Mouse (Mus musculus): ENCODE data around the gene Poldip2. TPM values are rescaled to one million over a fixed set of nuclear protein-coding genes. Genes with fewer than 3 reads are reported as not detected.

Gene Poldip2
- polyA plus RNA-seq, 1 experiment from 2014 or later: 186 TPM

DNA sequence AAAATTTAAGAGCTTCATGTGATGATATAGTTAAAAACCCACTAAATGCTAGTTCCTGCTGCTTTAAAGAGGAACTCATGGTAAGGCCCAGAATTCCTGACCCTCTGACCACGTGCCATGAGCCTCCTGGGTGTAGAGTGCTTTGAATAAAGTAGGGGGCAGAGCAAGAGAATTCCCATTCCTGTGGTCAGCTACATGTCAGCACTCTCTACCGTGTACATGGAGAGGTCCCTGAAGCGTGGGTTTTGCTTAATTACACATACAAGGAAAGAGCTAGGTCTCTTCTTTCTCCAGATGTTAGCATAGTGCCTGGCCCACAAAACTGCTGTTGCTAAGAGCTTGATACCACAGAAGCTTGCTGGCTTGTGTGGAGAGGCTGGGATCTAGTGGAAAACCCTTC, 6.6 kb upstream of the Poldip2 start:
- H3K4me1 ChIP-seq: no peaks in the 10 kb centered on the region
- H3K4me3 ChIP-seq: no peak overlapping the region
- H3K9me3 ChIP-seq: no peaks in the 10 kb centered on the region
- peaks cover 31% of the 10 kb centered on the region for H3K36me3 ChIP-seq
- WGBS: 78% methylated on average over 3 of the region's 3 CpGs
- H3K9ac ChIP-seq: no peak overlapping the region
- H3K27ac ChIP-seq: no peak overlapping the region
- H3K4me2 ChIP-seq (replicated peaks): no peak overlapping the region
- ATAC-seq (ENCODE audit: low FRiP score, low read depth): no peak
- peaks cover 11% of the 10 kb centered on the region for H3K27me3 ChIP-seq (replicated peaks)

DNA sequence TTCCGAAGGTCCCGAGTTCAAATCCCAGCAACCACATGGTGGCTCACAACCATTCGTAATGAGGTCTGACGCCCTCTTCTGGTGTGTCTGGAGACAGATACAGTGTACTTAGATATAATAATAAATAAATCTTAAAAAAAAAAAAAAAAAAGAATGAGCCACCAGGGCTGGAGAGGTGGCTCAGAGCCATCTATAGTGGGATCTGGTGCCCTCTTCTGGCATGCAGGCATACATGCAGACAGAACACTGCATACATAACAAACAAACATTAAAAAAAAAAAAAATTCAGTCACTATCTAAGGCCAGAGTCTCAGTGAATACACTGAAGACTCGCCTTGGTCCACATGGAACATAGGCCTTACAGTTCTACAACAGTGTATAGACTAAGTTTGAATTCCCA, 2.8 kb upstream of the Poldip2 start:
- H3K27me3 ChIP-seq (replicated peaks): no peaks in the 10 kb centered on the region
- H3K27ac ChIP-seq: no peak overlapping the region
- H3K9ac ChIP-seq: no peak overlapping the region
- peaks cover 21% of the 10 kb centered on the region for H3K4me1 ChIP-seq
- H3K9me3 ChIP-seq: no peaks in the 10 kb centered on the region
- peaks cover 31% of the 10 kb centered on the region for H3K36me3 ChIP-seq
- ATAC-seq (ENCODE audit: low FRiP score, low read depth): no peak
- 86% methylated on average over 5 of the region's 5 CpGs for WGBS
- H3K4me2 ChIP-seq (replicated peaks): no peak overlapping the region
- no peak overlapping the region for H3K4me3 ChIP-seq

DNA sequence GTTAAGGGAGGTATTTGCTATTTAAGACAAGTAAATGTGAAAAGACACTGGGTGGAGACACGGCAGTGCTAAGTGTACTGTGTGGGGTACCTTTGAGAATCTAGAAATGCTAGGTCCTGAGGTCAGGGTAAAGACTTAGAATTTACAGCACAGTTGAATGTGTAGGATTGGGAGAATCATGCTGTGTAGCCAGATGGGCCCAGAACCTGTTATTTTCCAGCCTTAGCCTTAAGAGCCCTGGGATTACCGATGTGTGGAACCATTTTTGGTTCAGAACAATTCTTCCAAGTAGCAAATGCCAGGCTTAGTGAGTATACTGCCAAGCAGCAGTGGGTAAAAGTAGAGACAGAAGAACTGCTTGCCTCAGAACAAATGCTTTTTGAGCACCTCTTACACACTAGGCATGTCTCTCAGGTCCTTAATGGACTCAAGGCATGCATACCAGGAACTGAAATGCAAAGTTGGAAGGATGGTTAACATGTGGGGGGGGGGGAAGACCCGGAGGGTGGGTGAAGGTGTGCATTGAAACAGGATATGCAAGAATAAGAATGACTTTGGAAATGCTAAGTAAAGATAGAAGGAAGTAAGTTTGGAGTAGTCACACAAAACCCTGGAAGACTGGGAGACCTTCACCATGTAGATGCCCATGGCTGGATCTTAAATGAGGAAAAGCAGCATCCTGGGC, 1.3 kb downstream of the Poldip2 start:
- Histone ChIP-seq H3K9ac (no peak overlapping the region), H3K4me3 (peak overlapping the region; percentile 89), H3K27ac (no peak overlapping the region), H3K9me3 (no peaks in the 10 kb centered on the region), H3K36me3 (peaks cover 41% of the 10 kb centered on the region), H3K4me1 (peaks cover 21% of the 10 kb centered on the region), H3K4me2 (replicated peaks) (peak overlapping the region; percentile 90), H3K27me3 (replicated peaks) (no peaks in the 10 kb centered on the region)
- no peak for ATAC-seq (ENCODE audit: low FRiP score, low read depth)
- WGBS: 79% methylated on average over 3 of the region's 3 CpGs

DNA sequence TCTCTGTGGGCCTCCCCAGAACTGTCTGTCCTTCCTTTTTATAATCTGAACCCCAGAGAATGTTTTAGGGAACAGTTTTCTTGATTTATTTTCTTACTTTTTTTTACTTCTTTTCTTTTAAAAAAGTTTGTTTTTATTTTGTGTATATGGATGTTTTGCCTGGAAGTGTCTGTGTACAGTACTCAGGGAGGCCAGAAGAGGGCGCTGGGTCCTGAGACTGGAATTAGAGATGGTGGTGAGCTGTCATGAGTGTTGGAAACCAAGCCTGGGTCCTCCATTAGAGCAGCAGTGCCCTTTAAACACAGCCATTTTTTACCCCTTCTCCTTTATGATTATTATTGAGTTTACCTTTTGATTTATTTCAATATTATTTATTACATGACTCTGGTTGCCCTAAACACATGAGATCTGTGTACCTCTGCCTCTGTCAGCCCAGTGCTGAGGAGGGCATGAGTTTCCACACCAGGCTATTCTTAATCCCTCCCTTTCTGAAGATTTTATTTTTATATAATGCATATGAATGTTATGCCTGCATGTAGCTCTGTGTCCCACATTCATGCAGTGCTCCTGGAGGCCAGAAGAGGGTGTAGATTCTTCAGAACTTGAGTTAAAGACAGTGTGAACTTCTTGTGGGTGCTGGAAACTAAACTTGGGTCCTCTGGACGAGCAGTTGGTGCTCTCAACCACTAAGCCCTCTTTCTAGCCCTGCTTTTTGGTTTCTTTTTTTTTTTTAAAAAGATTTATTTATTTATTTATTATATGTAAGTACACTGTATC, 3.7 kb downstream of the Poldip2 start:
- Histone ChIP-seq H3K36me3 (peaks cover 55% of the 10 kb centered on the region), H3K4me1 (peaks cover 21% of the 10 kb centered on the region), H3K9ac (no peak overlapping the region), H3K4me3 (no peak overlapping the region), H3K27ac (no peak overlapping the region), H3K9me3 (no peaks in the 10 kb centered on the region), H3K27me3 (replicated peaks) (no peaks in the 10 kb centered on the region), H3K4me2 (replicated peaks) (no peak overlapping the region)
- WGBS: 62% methylated on average over 2 of the region's 2 CpGs
- no peak for ATAC-seq (ENCODE audit: low FRiP score, low read depth)

DNA sequence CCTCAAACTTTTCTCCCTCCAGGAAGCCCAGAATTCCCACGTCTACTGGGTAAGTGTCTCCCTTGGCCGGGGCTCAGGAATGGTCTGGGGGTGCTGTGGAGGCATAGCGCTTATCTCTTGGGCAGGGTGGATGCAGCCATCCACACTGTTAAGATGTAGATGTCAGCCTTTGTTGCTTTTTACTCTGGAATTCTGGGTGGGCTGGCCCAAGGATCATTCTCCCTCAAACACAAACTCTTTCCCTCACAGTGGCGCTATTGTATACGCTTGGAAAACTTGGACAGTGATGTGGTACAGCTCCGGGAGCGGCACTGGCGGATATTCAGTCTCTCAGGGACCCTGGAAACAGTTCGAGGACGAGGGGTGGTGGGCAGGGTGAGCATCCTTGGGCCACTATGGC, 6.9 kb downstream of the Poldip2 start:
- no peaks in the 10 kb centered on the region for H3K9me3 ChIP-seq
- 92% methylated on average over 10 of the region's 10 CpGs for WGBS
- ATAC-seq (ENCODE audit: low FRiP score, low read depth): no peak
- no peak overlapping the region for H3K9ac ChIP-seq
- H3K4me1 ChIP-seq: no peaks in the 10 kb centered on the region
- H3K27ac ChIP-seq: no peak overlapping the region
- no peak overlapping the region for H3K4me2 ChIP-seq (replicated peaks)
- H3K4me3 ChIP-seq: no peak overlapping the region
- no peaks in the 10 kb centered on the region for H3K27me3 ChIP-seq (replicated peaks)
- H3K36me3 ChIP-seq: peaks cover 87% of the 10 kb centered on the region

DNA sequence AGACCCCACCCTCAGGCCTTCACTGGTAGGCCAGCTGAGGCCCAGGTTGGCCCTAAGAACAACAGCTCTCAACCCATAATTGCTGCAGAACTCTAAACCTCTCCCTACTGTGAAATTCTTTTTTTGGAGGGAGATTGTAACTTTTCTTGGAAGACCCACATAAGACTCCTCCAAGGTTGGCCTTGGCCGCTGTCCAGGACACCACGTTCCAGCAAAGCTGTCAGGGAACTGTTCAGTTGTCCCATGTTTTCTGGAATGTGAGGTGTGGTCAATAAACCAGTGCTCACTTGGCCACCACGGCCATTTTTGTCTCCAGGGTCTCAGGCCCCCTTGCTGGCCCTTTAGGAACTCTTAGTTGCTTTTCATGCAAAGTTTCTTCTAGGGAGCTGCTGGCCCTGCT, 9.9 kb downstream of the Poldip2 start:
- H3K36me3 ChIP-seq: peaks cover 90% of the 10 kb centered on the region

DNA sequence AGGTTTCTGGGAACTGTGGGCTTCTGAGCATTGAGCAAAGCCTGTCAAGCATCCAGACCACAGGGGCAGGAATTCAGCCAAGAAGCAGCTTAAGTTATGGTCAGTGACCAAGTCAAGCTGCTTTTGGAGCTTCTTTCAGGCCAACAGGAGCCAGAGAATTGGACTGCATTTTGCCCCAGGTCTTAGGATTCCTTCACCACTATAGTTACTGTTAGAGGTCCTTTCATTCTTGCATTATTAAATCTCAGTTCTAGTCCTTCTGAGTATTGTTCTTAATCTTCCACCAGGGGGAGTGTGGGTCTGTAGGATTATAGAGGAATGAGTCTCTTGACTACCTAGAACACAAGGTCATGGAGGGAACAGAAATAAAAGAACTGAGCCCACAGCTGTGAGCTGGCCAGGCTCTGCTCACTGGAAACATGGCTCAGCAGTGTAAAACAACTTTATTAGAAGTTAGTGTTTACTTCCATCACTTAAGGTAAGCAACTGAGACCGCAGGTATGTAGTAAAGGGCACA, 10.5 kb downstream of the Poldip2 start:
- Histone ChIP-seq H3K27ac (no peak overlapping the region), H3K9me3 (no peaks in the 10 kb centered on the region), H3K9ac (no peak overlapping the region), H3K4me1 (no peaks in the 10 kb centered on the region), H3K4me2 (replicated peaks) (no peak overlapping the region), H3K36me3 (peaks cover 95% of the 10 kb centered on the region), H3K4me3 (no peak overlapping the region), H3K27me3 (replicated peaks) (no peaks in the 10 kb centered on the region)
- no peak for ATAC-seq (ENCODE audit: low FRiP score, low read depth)
- 88% methylated on average over 1 of the region's 1 CpGs for WGBS

More for the DNA sequence above, 9.9 kb downstream of the Poldip2 start:
- H3K27ac ChIP-seq: no peak overlapping the region
- WGBS: 91% methylated on average over 3 of the region's 3 CpGs
- H3K27me3 ChIP-seq (replicated peaks): no peaks in the 10 kb centered on the region
- H3K9me3 ChIP-seq: no peaks in the 10 kb centered on the region
- no peak overlapping the region for H3K9ac ChIP-seq
- no peaks in the 10 kb centered on the region for H3K4me1 ChIP-seq
- H3K4me2 ChIP-seq (replicated peaks): no peak overlapping the region
- no peak overlapping the region for H3K4me3 ChIP-seq
- no peak for ATAC-seq (ENCODE audit: low FRiP score, low read depth)

DNA sequence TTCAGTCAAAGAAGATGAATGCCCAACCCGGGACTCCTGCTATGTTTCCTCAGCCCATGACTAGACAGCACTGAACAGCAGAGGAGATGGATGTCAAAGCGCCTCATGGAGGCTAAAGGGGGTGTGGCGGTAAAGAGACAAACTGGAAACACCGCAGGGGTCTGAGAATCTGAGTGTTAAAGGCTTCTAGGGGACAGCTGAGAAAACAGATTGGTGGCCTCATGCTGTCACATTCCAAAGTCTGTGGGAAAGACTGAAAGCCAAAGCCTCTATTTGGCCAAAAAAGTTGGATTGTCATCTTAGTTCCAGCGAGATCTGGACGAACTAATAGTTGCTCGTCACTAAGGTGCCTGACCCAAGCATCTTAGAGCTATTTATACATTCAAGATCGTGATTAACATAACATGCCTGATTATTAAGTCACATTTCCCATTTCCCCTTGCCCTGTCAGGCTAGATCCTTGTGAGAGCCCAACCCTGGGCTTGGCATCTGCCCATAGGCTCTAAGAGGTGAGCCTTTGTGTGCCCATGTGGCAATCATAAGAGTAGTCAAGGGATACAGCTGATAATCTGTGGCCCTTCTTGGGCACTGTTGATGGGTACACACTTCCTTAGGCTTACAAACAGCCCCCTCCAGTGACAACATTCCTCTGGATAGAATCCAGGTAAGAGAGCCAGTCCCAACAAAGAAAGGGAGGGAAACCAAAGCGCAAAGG, 11.4 kb downstream of the Poldip2 start:
- WGBS: 77% methylated on average over 9 of the region's 9 CpGs
- Histone ChIP-seq H3K36me3 (peaks cover 95% of the 10 kb centered on the region), H3K4me3 (no peak overlapping the region), H3K9me3 (no peaks in the 10 kb centered on the region), H3K4me1 (no peaks in the 10 kb centered on the region), H3K27me3 (replicated peaks) (no peaks in the 10 kb centered on the region), H3K9ac (no peak overlapping the region), H3K4me2 (replicated peaks) (no peak overlapping the region), H3K27ac (no peak overlapping the region)
- ATAC-seq (ENCODE audit: low FRiP score, low read depth): no peak

DNA sequence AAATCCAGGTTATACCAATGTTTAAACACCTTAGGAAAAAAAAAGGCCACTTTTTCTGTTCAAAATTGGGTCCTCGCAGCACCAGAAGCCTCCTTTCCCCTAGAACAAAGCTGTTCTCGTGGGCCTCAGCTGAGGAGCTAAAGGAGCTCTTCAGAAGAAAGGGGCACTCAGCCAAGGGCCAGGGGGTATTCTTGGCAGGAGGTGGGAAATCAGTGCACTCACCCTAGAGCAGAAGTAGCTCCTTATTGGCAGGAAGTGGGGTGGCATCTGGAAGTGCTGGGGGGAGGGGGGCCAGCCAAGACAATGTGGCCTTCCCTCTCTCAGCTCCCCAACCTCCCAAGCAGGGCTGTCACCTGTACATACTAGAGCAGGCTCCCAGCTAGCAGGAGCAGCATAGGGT, 12.8 kb downstream of the Poldip2 start:
- H3K27ac ChIP-seq: no peak overlapping the region
- ATAC-seq (ENCODE audit: low FRiP score, low read depth): no peak

DNA sequence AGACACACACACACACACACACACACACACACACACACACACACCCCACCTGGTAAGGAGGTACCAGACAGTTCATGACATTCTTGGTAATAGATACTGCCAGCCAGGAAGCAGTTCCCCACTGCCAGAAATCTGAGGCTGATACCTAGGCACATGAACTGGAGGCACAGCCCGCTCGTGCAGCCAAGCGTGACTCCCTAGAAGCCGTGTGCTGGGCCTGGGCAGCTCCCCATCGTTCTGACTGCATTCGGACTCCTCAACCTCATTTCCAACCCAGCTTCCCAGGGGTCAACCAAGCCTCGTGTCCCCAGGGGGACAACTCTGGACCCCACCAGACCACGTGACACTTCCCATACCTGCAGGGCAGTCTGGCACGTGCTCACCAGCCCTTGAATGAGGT, 16.7 kb downstream of the Poldip2 start:
- ATAC-seq (ENCODE audit: low FRiP score, low read depth): no peak
- no peaks in the 10 kb centered on the region for H3K4me1 ChIP-seq
- H3K9me3 ChIP-seq: no peaks in the 10 kb centered on the region
- H3K4me3 ChIP-seq: no peak overlapping the region
- 87% methylated on average over 9 of the region's 9 CpGs for WGBS
- H3K36me3 ChIP-seq: peaks cover 68% of the 10 kb centered on the region
- H3K27ac ChIP-seq: no peak overlapping the region
- H3K27me3 ChIP-seq (replicated peaks): no peaks in the 10 kb centered on the region
- 0 out of 2 replicates have a peak overlapping the region, but pooled peaks have one; percentile 1 for H3K9ac ChIP-seq
- no peak overlapping the region for H3K4me2 ChIP-seq (replicated peaks)

More for the DNA sequence above, 12.8 kb downstream of the Poldip2 start:
- no peak overlapping the region for H3K4me3 ChIP-seq
- H3K4me1 ChIP-seq: no peaks in the 10 kb centered on the region
- no peaks in the 10 kb centered on the region for H3K27me3 ChIP-seq (replicated peaks)
- H3K9ac ChIP-seq: no peak overlapping the region
- H3K9me3 ChIP-seq: no peaks in the 10 kb centered on the region
- peaks cover 96% of the 10 kb centered on the region for H3K36me3 ChIP-seq
- no peak overlapping the region for H3K4me2 ChIP-seq (replicated peaks)
- WGBS: 92% methylated on average over 2 of the region's 2 CpGs

DNA sequence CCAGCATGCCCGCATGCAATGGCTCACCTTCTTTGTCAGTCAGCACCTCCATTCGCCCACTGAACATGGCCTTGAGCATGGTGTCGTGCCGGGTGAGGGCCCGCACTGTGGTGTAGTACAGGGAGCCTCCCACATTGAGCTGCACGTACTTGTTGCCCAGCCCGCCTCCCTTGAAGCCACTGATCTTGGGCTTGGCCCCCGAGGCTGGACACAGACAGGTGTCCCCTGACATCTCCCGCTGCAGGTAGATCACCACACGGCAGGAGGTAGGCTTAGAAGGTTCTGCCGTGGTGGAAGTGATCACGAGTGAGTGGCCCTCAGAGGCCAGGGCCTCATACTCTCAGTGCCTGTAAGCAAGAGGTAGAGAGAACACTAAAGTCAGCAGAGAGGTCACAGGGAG, 18.0 kb downstream of the Poldip2 start:
- Histone ChIP-seq H3K27me3 (replicated peaks) (no peaks in the 10 kb centered on the region), H3K9ac (no peak overlapping the region), H3K27ac (no peak overlapping the region), H3K4me1 (peaks cover 6% of the 10 kb centered on the region), H3K36me3 (peaks cover 56% of the 10 kb centered on the region), H3K4me3 (no peak overlapping the region), H3K4me2 (replicated peaks) (no peak overlapping the region), H3K9me3 (no peaks in the 10 kb centered on the region)
- WGBS: 93% methylated on average over 12 of the region's 12 CpGs
- no peak for ATAC-seq (ENCODE audit: low FRiP score, low read depth)

DNA sequence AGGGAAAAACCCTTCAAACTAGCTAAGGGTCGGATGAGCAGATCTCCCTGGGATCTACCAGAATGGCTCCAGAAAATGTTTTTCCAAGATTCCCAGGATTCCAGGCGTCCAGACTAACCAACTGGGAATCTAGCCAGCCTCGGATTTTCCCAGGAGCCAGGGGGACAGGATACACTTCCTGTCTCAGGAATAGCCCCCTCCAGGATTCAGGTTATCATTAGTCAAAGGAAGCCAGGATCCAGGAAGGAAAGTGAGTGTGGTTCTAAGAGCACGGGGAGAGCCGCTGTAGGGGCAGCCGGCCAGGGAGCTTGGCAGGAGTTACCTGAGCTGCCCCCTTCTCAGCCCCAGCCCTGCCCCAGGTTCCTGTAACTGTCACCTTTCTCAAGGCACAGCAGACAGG, 19.1 kb downstream of the Poldip2 start:
- no peak overlapping the region for H3K9ac ChIP-seq
- WGBS: 92% methylated on average over 6 of the region's 6 CpGs
- H3K36me3 ChIP-seq: peaks cover 46% of the 10 kb centered on the region
- no peak for ATAC-seq (ENCODE audit: low FRiP score, low read depth)
- H3K27ac ChIP-seq: no peak overlapping the region
- no peaks in the 10 kb centered on the region for H3K9me3 ChIP-seq
- no peak overlapping the region for H3K4me2 ChIP-seq (replicated peaks)
- no peaks in the 10 kb centered on the region for H3K27me3 ChIP-seq (replicated peaks)
- peaks cover 11% of the 10 kb centered on the region for H3K4me1 ChIP-seq
- H3K4me3 ChIP-seq: no peak overlapping the region
